Mouse (Mus musculus) liver (tissue): ENCODE measurements around the gene Gpr139.

Source experiments
- DNase-seq: peaks from one replicate; pipeline ENCODE4 v3.0.0-alpha.2; 2020; ENCODE audit warnings: mixed read lengths

The Gpr139 gene

DNA sequence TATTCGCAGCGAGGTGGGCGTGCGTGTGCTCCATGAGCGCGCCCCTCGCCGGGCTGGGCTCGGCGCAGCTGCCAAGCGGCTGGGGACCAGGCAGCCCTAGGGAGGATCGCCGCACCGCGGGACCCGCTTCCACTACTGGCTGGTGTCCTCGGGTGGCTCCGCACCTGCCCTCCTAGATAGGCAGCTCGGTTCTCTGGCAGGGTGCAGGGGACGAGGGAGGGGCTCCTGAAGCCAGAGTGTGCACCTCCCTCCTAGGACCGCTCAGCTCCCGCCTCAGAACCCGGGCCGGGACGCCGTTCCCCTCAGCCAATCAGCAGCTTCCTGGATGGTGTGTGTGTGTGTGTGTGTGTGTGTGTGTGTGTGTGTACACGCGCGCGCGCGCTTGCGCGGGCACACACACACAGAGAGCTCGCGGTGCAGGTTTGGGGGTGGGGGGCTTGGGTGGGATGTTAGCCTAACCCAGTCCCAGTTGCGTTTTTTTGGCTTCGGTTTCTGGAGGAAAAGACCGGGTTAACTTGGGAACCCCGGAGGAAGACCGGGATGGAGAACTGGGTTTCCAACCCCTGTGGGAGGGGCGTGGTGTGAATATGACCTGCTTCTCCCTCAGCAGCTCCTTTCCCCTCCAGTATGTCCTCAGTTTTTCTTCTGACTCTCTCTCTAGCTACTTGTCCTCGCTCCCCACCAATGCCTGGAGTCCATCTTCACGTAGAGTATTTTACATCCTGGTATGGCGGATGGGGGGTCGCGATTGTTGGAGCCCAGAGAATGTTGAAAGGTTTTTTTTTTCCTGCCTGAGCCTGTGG lies at the start of gene Gpr139:
Gpr139 (minus strand) TSS at position 263 of the 803 bp plus-strand sequence.
- peak; percentile 6 for DNase-seq

DNA sequence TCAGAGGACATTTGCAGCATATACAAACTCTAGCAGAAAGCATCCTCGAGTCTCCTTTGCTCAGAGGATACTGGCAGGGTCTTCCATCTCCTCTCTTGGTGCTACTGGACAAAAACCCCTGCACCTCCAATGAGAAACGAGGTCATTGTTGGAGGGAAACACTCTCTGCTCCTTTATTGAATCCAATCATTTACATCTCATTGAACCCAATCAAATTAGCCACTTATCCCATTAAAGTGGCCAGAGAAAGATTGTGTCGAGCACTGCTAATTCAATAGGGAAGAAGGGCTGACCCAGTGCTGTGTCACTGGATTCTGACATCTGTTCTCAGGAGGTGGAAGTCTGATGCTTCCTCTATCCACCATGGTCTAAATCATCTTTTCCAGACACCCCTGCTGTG lies 46.6 kb upstream of the Gpr139 start:
- no peak for DNase-seq

DNA sequence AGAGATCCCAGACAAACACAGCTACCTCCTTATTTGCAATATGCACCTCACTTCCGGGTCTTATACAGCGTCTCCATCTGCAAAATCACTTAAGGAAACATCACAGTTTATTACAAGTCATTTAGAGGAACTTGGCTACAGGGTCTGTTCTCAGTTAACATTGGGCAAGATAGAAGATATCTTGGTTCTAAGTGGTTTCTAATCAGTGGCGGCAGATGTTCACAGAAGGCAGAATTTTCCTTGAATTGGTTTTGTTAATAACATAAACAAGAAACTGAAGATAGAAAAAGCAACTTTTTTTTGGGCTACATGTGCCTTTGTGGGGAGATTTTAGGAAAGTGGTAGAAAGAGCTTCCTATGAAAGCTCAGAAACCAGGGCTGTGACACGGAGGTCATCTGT lies 38.3 kb upstream of the Gpr139 start:
- no peak for DNase-seq

DNA sequence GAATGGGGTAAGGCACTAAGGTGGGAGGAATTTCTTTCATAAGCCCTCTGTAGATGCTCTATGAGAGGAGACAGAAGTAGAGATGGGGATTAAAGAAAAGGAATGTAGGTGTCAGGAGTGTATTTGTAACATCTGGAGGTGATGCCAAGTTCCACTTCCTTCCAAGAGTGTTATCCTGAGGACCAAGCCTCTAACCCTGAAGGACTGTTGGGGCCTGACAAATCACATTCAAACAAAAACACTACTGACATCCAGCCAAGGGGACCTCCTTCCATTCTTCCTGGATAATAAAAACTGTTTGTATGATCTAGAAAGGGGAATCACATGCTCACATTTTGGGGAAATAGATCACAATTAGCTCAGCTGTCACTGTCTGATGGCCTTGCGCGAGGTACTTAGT lies 34.7 kb upstream of the Gpr139 start:
- no peak for DNase-seq

DNA sequence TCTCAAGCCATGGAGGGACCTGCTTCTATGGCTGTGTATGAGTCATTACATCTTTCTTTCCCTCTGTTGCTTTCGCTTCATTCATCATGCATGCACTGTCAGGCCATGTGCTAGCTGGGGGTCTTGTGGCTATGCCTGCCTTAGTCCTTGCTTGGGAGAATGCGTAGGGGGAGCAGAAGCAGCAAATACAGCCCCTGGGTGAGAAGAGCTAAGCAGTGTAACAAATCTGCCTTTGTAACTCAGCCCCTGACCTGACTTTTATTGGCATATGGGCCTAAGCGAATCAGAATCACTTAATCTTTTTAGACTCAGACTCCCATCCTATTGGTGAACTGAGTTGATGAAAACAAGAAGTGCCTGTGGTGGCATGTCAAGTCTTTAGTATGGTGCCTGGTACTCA lies 22.8 kb upstream of the Gpr139 start:
- DNase-seq = no peak

DNA sequence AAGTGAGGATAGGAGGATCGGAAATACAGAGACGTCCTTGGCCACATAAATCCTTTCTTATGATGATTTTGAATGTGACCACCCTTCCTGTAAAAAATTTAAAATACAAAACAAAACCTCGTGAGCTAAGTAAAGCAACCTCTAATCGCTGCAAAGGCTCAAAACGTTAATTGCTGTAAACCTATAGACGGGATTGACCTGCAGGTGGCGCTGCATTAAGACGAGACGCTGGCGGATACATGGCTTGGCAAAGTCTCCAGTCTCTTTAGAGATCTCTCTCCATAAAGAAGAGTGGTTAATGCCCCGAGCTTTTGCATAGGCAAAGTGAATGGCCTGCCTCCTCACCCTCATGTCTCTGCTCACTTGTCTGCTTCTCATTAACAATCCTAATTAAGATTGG lies 2.0 kb upstream of the Gpr139 start:
- DNase-seq = peak; percentile 63

DNA sequence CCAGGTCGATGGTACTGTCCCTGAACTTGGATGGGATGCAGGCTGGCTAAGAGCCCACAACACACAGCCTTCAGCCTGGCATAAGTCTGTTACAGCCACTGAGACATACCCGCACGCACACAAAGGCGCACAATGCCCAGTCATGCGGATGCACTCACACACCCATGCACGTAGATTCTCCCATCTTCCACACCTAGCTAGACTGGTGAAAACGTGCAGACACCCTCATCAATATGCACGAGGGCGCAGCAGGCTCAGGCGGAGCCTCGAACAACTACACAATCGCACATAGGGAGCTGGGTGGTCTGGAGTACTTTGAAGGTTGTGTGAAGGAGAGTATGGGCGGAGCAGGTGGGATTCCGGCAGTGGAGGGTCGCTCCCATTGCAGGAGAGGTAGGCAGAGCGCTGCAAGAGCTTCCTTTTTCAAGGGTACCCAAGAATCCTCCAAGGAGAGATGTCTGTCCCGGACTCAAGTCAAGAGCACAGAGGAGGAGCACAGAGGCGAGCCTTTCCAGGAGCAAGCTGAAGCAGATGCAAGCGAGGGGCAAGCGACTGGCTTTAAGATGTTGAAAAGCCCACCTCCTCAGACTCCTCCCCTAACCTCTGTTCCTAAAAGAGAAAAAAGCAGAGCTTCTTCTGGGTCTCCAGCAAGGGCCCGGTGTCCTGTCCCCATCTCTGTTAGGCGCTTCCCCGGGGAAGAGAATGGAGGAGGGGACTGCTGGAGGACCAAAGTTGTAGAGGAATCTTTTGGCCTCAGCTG lies 958 bp upstream of the Gpr139 start:
- no peak for DNase-seq

DNA sequence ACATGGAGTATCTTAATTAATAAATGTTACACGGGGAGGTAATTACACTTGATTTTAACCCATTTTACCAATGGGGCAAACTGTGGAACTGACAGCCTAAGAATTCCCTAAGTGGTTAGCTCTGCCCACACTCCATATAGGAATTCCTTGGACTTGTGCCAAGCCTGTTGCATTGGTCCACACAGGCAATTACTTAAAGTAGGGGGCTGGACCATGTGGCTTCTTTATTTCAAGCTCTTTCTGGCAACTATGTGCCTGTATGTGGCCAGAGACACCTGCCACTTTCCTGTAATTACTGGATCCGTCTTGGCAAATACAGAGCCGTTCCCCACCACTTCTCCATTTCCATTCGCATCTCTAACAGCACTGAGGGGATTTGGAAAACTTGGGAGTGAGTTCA lies 3.4 kb downstream of the Gpr139 start:
- DNase-seq = no peak

DNA sequence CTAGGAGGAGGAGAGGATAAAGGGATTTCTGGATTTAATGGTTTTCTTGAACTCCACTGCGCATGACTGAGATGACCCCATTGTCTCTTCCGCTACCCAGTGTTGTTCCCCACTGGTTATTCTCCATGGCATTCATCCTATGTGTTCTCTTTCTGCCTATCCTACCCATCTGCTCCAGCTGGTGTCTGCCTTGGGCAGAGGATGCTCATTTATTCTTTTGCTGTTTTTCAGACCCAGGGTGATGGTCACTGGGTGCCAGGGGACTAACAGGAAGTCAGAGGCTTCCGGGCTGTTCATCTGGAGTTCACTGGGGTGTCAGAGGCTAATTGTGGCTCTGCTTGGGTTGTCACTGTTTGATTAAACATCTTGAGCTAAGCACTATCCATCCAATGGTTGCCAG lies 24.4 kb downstream of the Gpr139 start:
- no peak for DNase-seq

DNA sequence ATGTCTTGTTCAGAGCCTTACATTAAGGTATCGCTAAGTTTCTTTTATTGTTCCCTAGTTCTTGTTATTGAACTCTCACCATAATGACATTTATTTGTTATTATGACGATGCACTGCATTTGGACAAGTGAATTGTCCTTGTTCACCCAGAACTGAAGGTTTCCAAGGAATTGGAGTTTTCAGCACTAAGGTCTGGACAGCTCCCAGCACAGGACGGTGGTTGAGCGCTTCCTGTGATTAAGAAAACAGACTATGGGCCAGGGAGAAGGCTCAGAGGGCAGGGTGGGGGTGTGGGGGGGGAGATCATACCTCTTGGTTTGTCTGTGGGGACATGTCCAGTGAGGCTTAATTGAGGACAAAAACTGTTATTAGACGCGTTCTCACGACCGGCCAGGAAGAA lies 72.6 kb downstream of the Gpr139 start:
- DNase-seq = no peak

DNA sequence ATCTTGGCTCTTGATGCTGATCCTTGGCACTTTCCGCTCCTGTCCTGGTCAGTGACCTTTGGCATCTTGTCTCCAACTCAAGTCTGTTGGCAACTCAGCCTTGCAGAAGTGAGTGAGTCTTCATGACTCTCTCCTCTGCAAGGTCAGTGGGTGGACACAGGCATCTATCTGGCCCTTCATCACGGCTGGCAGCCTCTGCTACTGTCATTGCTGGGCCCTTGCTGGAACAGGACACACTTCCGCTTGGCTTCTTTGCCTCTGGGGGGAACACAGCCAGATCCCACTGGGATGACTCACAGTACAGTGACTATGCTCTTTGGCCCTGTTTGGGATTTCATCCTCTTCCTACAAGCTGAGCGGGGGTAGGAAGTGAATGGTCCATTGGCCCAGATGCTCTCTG lies 78.5 kb downstream of the Gpr139 start:
- no peak for DNase-seq

DNA sequence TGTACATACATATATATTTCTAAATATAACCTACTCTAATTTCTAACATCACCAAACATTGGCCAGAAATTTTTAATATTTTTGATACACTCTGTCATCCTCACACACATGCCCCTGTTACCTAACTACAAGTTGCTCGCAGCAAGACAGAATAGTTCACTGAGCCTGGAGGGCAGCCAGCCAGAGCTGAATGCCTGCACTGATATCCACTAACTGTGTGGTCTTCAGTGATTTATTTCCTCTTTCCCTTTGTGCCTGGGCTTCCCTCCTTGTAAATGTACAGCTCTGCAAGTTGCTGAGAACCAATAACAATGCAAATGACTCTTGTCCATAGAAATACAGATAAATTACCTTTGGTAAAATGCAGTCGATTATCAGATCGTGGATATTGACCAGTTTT lies 87.8 kb downstream of the Gpr139 start:
- no peak for DNase-seq
